Mouse (Mus musculus): ENCODE results near the gene Fcamr.

- TF ChIP-seq CTCF (conservative IDR thresholded peaks at IDR 0.05; ENCODE audit: insufficient read depth, insufficient read length, low read depth, low read length) (no peak), POLR2A (IDR thresholded peaks at IDR 0.05; ENCODE audit: low read depth, low read length) (no peak)
Measured at GRCm38 (mm10) chr1:130821911-130822625, 21.4 kb downstream of the Fcamr start.
